Mouse (Mus musculus): ENCODE data around the gene Slc30a3.
A peak's percentile ranks its signal among the peaks of the same experiment; 100 is the strongest.
"Not testable (repeated sequence)": the region's sequence is repeated elsewhere in the genome, so short reads cannot be mapped to it uniquely, and the experiment has no call there.

The Slc30a3 gene

GRCm38 (mm10) chr5:31093151-31094041, 14.6 kb downstream of the Slc30a3 start:
- peak; percentile 62 to 65 for DNase-seq (ENCODE audit: low spot score in 2 of 2)

GRCm38 (mm10) chr5:31092231-31092975, 15.6 kb downstream of the Slc30a3 start:
- DNase-seq (ENCODE audit: low spot score in 2 of 2) = peak; percentile 68 to 70

GRCm38 (mm10) chr5:31087131-31087530, 20.9 kb downstream of the Slc30a3 start:
- no peak for DNase-seq (ENCODE audit: low spot score in 2 of 2)

GRCm38 (mm10) chr5:31086606-31087005, 21.4 kb downstream of the Slc30a3 start:
- no peak for DNase-seq (ENCODE audit: low spot score in 2 of 2)

- DNase-seq (ENCODE audit: low spot score in 2 of 2) = no peak
Observed at GRCm38 (mm10) chr5:31083949-31084348, 24.1 kb downstream of the Slc30a3 start.

- DNase-seq (ENCODE audit: low spot score in 2 of 2) = no peak
Observed at GRCm38 (mm10) chr5:31082935-31083625, 25.0 kb downstream of the Slc30a3 start.

GRCm38 (mm10) chr5:31082355-31082754, 25.7 kb downstream of the Slc30a3 start:
- peak; percentile 63 to 66 for DNase-seq (ENCODE audit: low spot score in 2 of 2)

GRCm38 (mm10) chr5:31081386-31081785, 26.7 kb downstream of the Slc30a3 start:
- DNase-seq (ENCODE audit: low spot score in 2 of 2) = no peak

GRCm38 (mm10) chr5:31080795-31081164, 27.3 kb downstream of the Slc30a3 start:
- no peak for DNase-seq (ENCODE audit: low spot score in 2 of 2)

- DNase-seq (ENCODE audit: low spot score in 2 of 2) = peak; percentile 76 to 77
Observed at GRCm38 (mm10) chr5:31080059-31080794, 27.8 kb downstream of the Slc30a3 start.

- no peak for DNase-seq (ENCODE audit: low spot score in 2 of 2)
Observed at GRCm38 (mm10) chr5:31076346-31076745, 31.7 kb downstream of the Slc30a3 start.

GRCm38 (mm10) chr5:31073176-31073575, 34.9 kb downstream of the Slc30a3 start:
- DNase-seq (ENCODE audit: low spot score in 2 of 2) = no peak

GRCm38 (mm10) chr5:31071821-31072220, 36.2 kb downstream of the Slc30a3 start:
- no peak for DNase-seq (ENCODE audit: low spot score in 2 of 2)

- DNase-seq (ENCODE audit: low spot score in 2 of 2) = no peak
Observed at GRCm38 (mm10) chr5:31071059-31071458, 37.0 kb downstream of the Slc30a3 start.

- DNase-seq (ENCODE audit: low spot score in 2 of 2) = no peak
Observed at GRCm38 (mm10) chr5:31069810-31070209, 38.2 kb downstream of the Slc30a3 start.

- no peak for DNase-seq (ENCODE audit: low spot score in 2 of 2)
Observed at GRCm38 (mm10) chr5:31055216-31056140, 52.6 kb downstream of the Slc30a3 start.

- peak; percentile 91 to 94 for DNase-seq (ENCODE audit: low spot score in 2 of 2)
Observed at GRCm38 (mm10) chr5:31054261-31055215, 53.5 kb downstream of the Slc30a3 start, which contains the start of gene Cad. Gene Cad, plus strand, starts transcription at chr5:31054780.

- DNase-seq (ENCODE audit: low spot score in 2 of 2) = not testable (repeated sequence)
Observed at GRCm38 (mm10) chr5:31053728-31054127, 54.3 kb downstream of the Slc30a3 start.

- no peak for DNase-seq (ENCODE audit: low spot score in 2 of 2)
Observed at GRCm38 (mm10) chr5:31050427-31050826, 57.6 kb downstream of the Slc30a3 start.
